Mouse (Mus musculus): Measurements from ENCODE around the gene Dok4. TPM values are rescaled to one million over a fixed set of nuclear protein-coding genes. Genes with fewer than 3 reads are reported as not detected.

Dok4 gene
- polyA plus RNA-seq, 1 experiment = 4.4 TPM

DNA sequence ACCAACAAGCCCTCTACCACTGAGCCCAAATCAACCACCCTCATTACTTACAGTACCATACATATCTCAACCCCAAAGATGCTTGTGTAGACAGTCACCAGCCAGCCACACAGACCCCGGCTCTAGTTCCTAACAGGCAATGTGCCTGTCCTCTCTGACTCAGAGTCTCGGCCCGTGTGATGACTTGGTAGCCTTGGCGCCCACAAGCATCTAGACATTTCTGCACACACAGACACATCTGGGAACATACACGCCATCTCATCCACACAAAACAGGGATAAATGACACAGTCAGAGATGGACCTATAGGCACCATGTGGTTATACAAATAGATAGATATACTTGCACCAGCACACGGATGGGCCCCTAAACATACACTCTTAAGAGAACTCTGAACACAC is 38.1 kb upstream of the Dok4 start:
- peak overlapping the region; percentile 53 for H3K4me2 ChIP-seq (ENCODE audit: low read depth)
- no peak overlapping the region for H3ac ChIP-seq (ENCODE audit: control insufficient read depth, insufficient read length)
- no peak overlapping the region for H3K4me3 ChIP-seq

DNA sequence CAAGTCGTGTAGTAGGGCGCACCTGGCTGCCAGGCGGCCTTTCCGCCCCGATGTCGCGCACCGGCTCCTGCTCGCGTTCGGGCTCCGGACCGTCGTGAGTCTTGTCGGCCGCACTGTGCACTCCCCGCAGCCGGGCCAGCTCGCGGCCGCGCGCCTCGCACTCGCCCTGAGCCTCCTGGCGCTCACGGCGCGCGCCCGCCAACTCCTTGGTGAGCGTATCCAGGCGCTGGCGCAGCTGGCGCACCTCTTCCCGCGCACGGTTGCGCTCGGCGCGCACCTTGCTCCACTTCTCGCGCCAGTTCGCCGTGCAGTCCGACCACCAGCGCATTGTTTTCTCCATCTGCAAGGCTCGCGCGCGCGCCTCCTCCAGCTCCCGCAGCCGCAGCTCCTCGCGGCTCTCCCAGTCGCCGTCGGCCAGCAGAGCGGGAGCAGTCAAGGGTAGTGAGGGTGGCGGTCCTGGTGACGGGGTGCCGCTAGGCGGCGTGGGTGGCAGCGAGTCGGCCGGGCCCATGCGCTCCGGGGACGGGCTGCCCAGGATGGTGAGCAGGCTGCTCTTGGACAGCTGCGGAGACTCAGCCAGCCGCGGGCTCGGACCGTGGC is 37.0 kb upstream of the Dok4 start:
- Histone ChIP-seq H3K4me2 (ENCODE audit: low read depth) (no peak overlapping the region), H3ac (ENCODE audit: control insufficient read depth, insufficient read length) (no peak overlapping the region), H3K4me3 (no peak overlapping the region), H3K36me3 (ENCODE audit: control insufficient read depth, insufficient read depth) (peaks cover 12% of the 10 kb centered on the region), H3K79me2 (ENCODE audit: control insufficient read depth, insufficient read depth) (peaks cover 17% of the 10 kb centered on the region), H3K27me3 (ENCODE audit: control insufficient read depth, insufficient read depth, insufficient read length) (no peaks in the 10 kb centered on the region)
- no peak for TF ChIP-seq TCF3 (IDR thresholded peaks at IDR 0.05; ENCODE audit: insufficient read length, low read depth)
- no peak for TF ChIP-seq CEBPB (IDR thresholded peaks at IDR 0.05; ENCODE audit: insufficient read depth, poor library complexity, severe bottlenecking)
- no peak for TF ChIP-seq REST (IDR thresholded peaks at IDR 0.05; ENCODE audit: insufficient read depth, insufficient read length)
- TF ChIP-seq POLR2A (IDR thresholded peaks at IDR 0.05; ENCODE audit: insufficient read length, low read depth) = no peak
- TF ChIP-seq TCF12 (IDR thresholded peaks at IDR 0.05; ENCODE audit: insufficient read depth, poor library complexity, severe bottlenecking) = no peak
- TF ChIP-seq SRF (IDR thresholded peaks at IDR 0.05; ENCODE audit: control insufficient read depth, insufficient read length, low read depth) = no peak
- no peak for TF ChIP-seq POLR2AphosphoS2 (IDR thresholded peaks at IDR 0.05; ENCODE audit: insufficient read length, low read depth)
- TF ChIP-seq USF1 (IDR thresholded peaks at IDR 0.05; ENCODE audit: low read depth) = no peak
- TF ChIP-seq E2F4 (IDR thresholded peaks at IDR 0.05; ENCODE audit: insufficient read depth) = no peak
- no peak for TF ChIP-seq MAX (IDR thresholded peaks at IDR 0.05; ENCODE audit: low read depth)
- no peak for TF ChIP-seq MYOG (IDR thresholded peaks at IDR 0.05; ENCODE audit: control insufficient read depth in 1 of 3, insufficient read depth in 1 of 3, insufficient read length in 2 of 3, low read depth in 2 of 3)

More for the DNA sequence above, 38.1 kb upstream of the Dok4 start:
- Histone ChIP-seq H3K27me3 (ENCODE audit: control insufficient read depth, insufficient read depth, insufficient read length) (no peaks in the 10 kb centered on the region), H3K79me2 (ENCODE audit: control insufficient read depth, insufficient read depth) (peaks cover 17% of the 10 kb centered on the region), H3K36me3 (ENCODE audit: control insufficient read depth, insufficient read depth) (peaks cover 9% of the 10 kb centered on the region)
- TF ChIP-seq TCF3 (IDR thresholded peaks at IDR 0.05; ENCODE audit: insufficient read length, low read depth) = no peak
- TF ChIP-seq SRF (IDR thresholded peaks at IDR 0.05; ENCODE audit: control insufficient read depth, insufficient read length, low read depth) = no peak
- TF ChIP-seq TCF12 (IDR thresholded peaks at IDR 0.05; ENCODE audit: insufficient read depth, poor library complexity, severe bottlenecking) = no peak
- TF ChIP-seq MYOG (IDR thresholded peaks at IDR 0.05; ENCODE audit: control insufficient read depth in 1 of 3, insufficient read depth in 1 of 3, insufficient read length in 2 of 3, low read depth in 2 of 3) = no peak
- no peak for TF ChIP-seq USF1 (IDR thresholded peaks at IDR 0.05; ENCODE audit: low read depth)
- no peak for TF ChIP-seq POLR2A (IDR thresholded peaks at IDR 0.05; ENCODE audit: insufficient read length, low read depth)
- no peak for TF ChIP-seq MAX (IDR thresholded peaks at IDR 0.05; ENCODE audit: low read depth)
- TF ChIP-seq CEBPB (IDR thresholded peaks at IDR 0.05; ENCODE audit: insufficient read depth, poor library complexity, severe bottlenecking) = no peak
- TF ChIP-seq REST (IDR thresholded peaks at IDR 0.05; ENCODE audit: insufficient read depth, insufficient read length) = no peak
- no peak for TF ChIP-seq POLR2AphosphoS2 (IDR thresholded peaks at IDR 0.05; ENCODE audit: insufficient read length, low read depth)
- no peak for TF ChIP-seq E2F4 (IDR thresholded peaks at IDR 0.05; ENCODE audit: insufficient read depth)

DNA sequence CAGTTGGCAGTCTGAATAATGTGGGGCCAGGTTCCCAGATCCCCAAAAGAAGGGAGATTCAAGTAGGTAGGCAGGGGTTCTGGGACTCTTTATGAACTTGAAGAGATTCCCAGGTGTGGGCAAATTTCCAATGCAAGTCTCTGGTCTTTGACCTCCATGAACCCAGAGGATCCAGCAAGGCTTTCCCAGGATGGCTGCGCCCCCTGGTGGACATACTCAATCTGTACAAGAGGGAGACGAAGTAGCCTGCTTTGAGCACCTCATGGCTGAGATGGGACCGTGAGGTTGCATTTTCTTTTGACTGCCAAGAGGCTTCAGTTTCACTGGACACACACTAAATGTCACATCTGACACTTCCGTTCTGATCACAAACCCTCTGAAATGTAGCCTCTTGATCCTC is 32.7 kb upstream of the Dok4 start:
- H3ac ChIP-seq (ENCODE audit: control insufficient read depth, insufficient read length) = no peak overlapping the region
- H3K79me2 ChIP-seq (ENCODE audit: control insufficient read depth, insufficient read depth) = no peaks in the 10 kb centered on the region
- H3K4me3 ChIP-seq = no peak overlapping the region
- no peaks in the 10 kb centered on the region for H3K27me3 ChIP-seq (ENCODE audit: control insufficient read depth, insufficient read depth, insufficient read length)
- TF ChIP-seq POLR2AphosphoS2 (IDR thresholded peaks at IDR 0.05; ENCODE audit: insufficient read length, low read depth) (no peak), REST (IDR thresholded peaks at IDR 0.05; ENCODE audit: insufficient read depth, insufficient read length) (no peak), TCF12 (IDR thresholded peaks at IDR 0.05; ENCODE audit: insufficient read depth, poor library complexity, severe bottlenecking) (no peak), TCF3 (IDR thresholded peaks at IDR 0.05; ENCODE audit: insufficient read length, low read depth) (no peak), CEBPB (IDR thresholded peaks at IDR 0.05; ENCODE audit: insufficient read depth, poor library complexity, severe bottlenecking) (no peak), MYOG (IDR thresholded peaks at IDR 0.05; ENCODE audit: control insufficient read depth in 1 of 3, insufficient read depth in 1 of 3, insufficient read length in 2 of 3, low read depth in 2 of 3) (no peak)
- peaks cover 12% of the 10 kb centered on the region for H3K36me3 ChIP-seq (ENCODE audit: control insufficient read depth, insufficient read depth)
- H3K4me2 ChIP-seq (ENCODE audit: low read depth) = no peak overlapping the region

DNA sequence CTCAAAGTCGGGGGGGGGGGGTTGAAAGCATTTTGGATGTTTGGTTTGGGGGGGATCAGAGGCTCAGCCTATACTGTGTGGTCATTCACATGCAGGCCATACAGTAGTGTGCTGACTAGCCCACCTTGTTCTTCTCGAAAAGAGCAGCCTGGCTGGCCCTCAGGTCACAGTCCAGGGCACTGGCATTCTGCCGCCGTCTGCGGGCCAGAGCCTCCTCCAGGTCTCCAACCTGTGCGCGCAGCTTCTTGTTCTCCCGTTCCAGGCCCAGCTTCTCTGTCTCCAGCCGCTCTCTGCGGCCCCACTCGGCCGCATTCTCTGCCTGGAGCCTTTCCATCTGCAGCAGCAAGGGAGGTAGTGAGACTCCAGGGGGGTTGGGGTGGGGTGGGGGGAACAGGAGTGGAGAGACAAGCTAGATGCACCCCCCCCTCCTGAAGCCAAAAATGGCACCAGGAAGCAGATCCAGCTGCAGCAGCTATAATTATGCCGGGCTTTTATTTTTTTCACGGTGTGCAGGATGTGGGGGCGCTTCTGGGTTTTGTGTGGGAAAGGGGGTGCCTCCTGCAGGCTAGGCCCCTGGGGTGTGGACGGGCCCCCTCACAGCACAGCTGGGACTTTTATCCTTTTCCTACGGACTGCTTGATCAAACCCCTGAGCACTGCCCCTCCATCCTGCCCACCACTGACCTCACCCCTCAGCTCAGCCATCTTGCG is 31.6 kb upstream of the Dok4 start:
- Histone ChIP-seq H3ac (ENCODE audit: control insufficient read depth, insufficient read length) (no peak overlapping the region), H3K27me3 (ENCODE audit: control insufficient read depth, insufficient read depth, insufficient read length) (no peaks in the 10 kb centered on the region), H3K36me3 (ENCODE audit: control insufficient read depth, insufficient read depth) (peaks cover 11% of the 10 kb centered on the region), H3K79me2 (ENCODE audit: control insufficient read depth, insufficient read depth) (no peaks in the 10 kb centered on the region), H3K4me3 (no peak overlapping the region), H3K4me2 (ENCODE audit: low read depth) (no peak overlapping the region)
- TF ChIP-seq MAX (IDR thresholded peaks at IDR 0.05; ENCODE audit: low read depth) = no peak
- TF ChIP-seq USF1 (IDR thresholded peaks at IDR 0.05; ENCODE audit: low read depth) = no peak
- no peak for TF ChIP-seq POLR2A (IDR thresholded peaks at IDR 0.05; ENCODE audit: insufficient read length, low read depth)
- TF ChIP-seq TCF3 (IDR thresholded peaks at IDR 0.05; ENCODE audit: insufficient read length, low read depth) = no peak
- no peak for TF ChIP-seq E2F4 (IDR thresholded peaks at IDR 0.05; ENCODE audit: insufficient read depth)
- no peak for TF ChIP-seq CEBPB (IDR thresholded peaks at IDR 0.05; ENCODE audit: insufficient read depth, poor library complexity, severe bottlenecking)
- no peak for TF ChIP-seq MYOG (IDR thresholded peaks at IDR 0.05; ENCODE audit: control insufficient read depth in 1 of 3, insufficient read depth in 1 of 3, insufficient read length in 2 of 3, low read depth in 2 of 3)
- TF ChIP-seq SRF (IDR thresholded peaks at IDR 0.05; ENCODE audit: control insufficient read depth, insufficient read length, low read depth) = no peak
- TF ChIP-seq REST (IDR thresholded peaks at IDR 0.05; ENCODE audit: insufficient read depth, insufficient read length) = no peak
- TF ChIP-seq POLR2AphosphoS2 (IDR thresholded peaks at IDR 0.05; ENCODE audit: insufficient read length, low read depth) = no peak
- TF ChIP-seq MYOD1 (IDR thresholded peaks at IDR 0.05; ENCODE audit: control insufficient read depth in 1 of 3, insufficient read length in 2 of 3, low read depth in 2 of 3) = no peak
- no peak for TF ChIP-seq TCF12 (IDR thresholded peaks at IDR 0.05; ENCODE audit: insufficient read depth, poor library complexity, severe bottlenecking)
